Mouse (Mus musculus) right cerebral cortex, postnatal 10 days (tissue): ENCODE measurements around the gene Cd82.

ENCODE experiments used
- DNase-seq, 2 experiments: peaks; one replicate each; pipeline ENCODE4 v3.0.0; 2021; ENCODE audit warnings: low spot score in 2 of 2

Gene Cd82

DNA sequence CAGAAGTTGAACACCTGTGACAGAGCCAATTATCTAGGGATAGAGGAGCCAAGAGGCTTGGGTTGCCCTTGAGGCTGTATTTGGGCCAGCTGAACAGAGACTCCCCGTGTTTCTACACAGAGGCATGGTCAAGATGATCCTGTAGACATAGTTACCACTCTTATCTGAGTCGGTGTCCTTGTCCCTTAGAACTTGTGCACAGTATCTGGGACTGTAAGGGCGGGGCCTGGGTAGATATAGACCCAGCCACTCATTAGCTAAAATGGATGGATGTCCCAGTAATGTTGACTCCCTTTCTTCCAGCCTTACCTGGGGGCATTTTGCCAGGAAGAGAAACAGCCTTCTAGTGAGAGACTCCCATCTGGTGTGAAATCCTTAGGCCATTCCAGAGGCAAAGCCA is 3.4 kb upstream of the Cd82 start:
- no peak for DNase-seq

GRCm38 (mm10) chr2:93461869-93462714 is 848 bp downstream of the Cd82 start:
- DNase-seq = peak; percentile 83

- DNase-seq = no peak
Observed at GRCm38 (mm10) chr2:93460786-93461469, 2.0 kb downstream of the Cd82 start.

DNA sequence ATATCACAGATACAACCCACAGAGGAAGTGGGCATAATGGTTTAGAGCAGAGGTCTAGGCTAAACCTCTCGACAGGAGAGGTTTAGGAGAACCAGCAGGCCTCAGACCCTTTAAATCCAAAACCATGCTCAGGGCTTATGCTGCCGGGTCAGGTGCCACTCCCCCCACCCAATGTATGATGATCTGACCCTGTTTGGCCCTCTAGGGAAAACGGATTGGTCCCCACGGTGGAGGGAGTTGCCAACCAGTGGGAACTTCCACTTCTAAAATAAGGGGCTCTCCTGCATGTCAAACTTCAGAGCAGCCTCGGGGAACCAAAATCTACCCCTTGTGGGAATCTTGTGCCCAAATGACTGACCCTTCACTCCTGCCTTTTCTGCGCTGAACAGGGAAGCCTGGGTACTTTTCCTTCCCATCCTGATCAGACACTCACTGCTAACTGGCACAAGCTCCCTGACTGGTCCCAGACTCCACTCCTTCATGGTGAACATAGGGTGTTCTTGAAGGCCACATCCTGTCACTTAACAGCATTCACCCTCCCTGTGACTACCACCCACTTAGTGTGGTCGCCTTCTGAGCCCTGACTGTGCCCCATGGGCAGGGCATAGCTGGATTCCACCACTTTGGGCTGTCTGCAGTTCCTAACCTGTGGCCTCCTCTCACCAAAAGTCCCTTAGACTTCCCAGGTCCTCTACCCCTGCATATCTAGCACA is 3.6 kb downstream of the Cd82 start:
- DNase-seq = no peak

DNA sequence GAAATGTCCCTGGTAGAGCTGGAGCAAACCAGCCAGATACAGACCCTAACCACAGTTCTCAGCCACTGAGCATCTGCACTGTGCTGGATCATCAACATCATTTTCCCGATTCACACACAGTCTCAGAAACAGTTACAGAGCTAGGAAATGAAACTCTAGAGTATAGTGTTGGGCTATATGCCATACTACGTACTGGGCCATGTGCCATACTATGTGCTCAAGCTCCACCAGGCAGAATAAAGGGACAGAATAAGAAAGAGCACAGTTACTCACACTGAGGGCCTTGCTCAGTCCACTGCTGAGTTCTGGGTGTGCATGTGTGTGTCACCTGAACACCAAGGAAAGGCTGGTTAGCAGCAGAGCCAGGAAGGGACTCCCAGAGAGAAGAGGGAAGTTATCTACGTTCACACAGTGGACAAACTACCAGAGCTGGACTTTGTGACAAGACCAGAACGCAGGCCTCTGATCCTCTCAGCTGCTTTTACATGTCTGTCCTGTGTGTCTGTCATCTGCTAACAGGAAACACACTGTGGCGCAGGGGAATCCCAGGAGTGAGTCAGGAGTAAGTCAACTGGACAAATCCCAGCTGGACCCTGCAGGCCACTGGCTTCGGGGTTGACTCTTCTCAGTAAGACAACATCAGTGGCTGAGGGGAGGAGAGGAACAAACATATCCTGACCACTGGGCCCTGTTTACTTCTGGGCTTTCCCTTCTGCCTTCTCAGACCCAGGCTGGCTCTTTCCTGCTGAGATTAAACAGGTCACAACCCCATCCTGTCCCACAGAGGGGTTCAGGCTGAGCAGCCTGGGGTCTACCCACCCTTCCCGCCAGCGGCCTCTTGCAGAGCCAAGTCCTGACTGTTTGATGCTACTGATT is 4.4 kb downstream of the Cd82 start:
- no peak for DNase-seq

GRCm38 (mm10) chr2:93457426-93458130 is 5.4 kb downstream of the Cd82 start:
- DNase-seq = peak; percentile 50 to 58

DNA sequence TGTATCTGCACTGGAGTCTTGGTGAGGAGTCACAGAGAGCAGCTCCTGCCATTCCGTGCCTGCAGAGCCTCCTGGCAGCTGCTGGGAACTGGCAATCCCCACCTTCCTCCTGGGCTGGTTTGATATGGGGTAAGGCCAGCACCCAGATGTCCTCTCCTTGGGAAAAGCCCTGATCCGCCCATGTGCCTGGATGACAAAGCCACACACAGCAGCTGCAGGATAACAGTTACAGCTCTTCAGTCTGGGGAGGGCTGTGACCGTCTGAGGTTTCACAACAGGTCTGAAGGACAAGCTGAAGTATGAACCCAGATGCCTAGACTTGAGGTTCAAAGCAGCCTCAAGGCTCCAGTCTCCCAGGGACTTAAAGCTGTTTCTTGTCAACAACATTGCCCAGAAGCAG is 6.8 kb downstream of the Cd82 start:
- no peak for DNase-seq

- no peak for DNase-seq
Observed at GRCm38 (mm10) chr2:93454817-93455591, 7.9 kb downstream of the Cd82 start.

GRCm38 (mm10) chr2:93454334-93454733 is 8.6 kb downstream of the Cd82 start:
- DNase-seq = no peak

- DNase-seq = no peak
Observed at GRCm38 (mm10) chr2:93453046-93453445, 9.9 kb downstream of the Cd82 start.

- no peak for DNase-seq
Observed at GRCm38 (mm10) chr2:93452506-93452905, 10.4 kb downstream of the Cd82 start.

DNA sequence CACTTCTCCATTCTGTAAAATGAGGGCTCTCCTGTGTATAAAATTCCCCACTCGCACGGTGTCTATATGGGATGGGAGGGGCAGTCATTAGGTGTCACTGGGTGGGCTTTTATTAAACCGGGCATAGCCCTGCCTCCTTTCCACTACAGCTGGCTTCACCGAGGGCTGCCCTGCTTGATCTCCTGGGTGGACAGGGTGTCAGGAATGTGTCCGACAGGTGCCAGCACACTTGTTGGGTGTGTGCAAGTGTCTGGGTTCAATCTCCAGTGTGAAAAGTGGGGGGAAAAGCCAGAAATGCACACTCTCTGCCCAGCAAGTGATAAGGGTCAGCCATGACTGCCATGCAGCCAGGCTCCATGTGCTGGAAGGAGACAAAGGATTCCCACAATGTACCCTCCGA is 10.9 kb downstream of the Cd82 start:
- DNase-seq = no peak

DNA sequence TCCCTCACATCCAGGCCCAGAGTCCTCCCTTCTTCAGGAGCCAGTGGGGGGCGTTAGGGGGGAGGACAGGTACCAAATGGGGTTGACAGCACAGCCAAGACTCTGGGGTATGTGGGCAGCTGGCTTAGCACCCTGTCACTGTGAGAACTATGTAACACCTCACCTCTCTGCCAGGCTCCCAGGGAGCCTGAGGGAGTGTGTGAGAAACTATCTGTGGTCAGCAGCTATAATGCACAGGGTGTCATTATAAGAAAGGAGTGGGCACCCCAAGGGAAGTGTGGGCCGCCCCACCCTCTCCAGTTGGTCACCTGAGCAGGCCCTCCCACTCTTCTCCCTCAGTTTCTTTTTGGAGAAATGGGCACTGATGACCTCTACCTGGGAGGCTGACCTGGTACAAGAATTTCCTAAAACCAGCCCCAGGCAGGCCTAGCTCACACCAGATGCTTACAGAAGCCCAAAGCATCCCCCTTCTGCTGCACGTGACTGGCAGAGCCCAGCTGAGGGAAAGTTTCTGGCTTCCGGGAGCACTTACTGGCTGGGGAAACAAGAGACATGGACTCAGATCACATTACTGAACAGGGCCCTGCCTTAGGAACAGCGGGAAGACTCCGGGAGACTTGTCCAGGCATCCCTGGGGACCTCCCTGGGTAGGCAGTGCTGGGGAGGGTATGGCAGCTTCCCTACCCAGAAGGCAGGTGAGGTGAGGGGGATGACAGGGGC is 11.6 kb downstream of the Cd82 start:
- DNase-seq = no peak

GRCm38 (mm10) chr2:93450695-93451094 is 12.2 kb downstream of the Cd82 start:
- DNase-seq = no peak

DNA sequence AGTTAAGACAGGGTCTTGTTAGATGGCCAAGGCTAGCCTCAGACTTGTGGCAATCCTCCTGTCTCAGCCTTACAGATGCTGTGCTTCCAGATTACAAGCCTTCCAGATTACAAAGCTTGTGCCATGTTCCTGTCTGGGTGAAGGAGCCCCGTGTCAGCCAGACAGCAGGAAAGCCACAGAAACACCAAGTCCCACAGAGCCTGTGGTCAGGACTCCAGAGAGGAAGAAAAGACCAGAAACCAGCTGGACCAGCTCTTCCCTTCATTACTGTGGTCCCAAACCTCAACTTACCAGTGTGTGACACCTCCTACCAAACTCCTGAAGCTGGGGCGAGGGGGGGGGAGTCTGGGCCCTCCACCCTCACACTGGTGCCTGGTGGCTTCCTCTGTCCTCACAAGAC is 13.3 kb downstream of the Cd82 start:
- DNase-seq = no peak

GRCm38 (mm10) chr2:93448774-93449173 is 14.2 kb downstream of the Cd82 start:
- DNase-seq = no peak

DNA sequence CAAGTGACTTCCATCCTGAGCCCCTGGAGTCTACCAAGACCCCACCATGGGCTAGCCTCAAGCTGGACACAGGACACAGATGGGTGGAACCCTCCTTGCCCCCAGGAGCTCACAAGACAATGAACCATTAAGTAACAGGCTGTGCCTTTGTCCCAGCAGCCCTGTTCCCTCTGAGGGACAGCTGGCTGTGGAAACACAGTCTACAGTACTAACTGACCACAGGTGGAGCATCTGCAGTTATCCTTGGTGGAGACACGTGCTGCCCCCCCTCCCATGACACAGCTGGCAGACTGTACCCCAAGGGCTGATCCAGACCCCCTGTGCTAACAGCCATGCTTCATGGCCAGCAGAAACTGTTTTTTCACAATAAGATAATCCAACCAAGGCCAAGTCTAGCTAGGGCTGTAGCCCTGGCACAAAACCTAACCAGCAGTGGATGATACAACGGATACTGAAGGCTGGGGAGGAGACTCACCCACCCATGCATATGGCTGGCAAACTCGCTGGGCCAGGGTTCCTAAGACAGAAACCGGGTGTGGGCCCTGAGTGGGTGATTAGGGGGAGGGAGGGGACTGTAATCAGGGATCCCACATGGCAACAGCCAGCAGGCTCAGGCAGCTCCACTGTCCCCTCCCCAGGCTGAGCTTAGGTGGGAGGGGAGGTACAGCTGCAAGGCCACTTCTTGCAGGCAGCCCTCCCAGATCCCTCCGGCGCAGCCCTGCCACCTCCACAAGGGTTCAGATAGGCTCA is 15.3 kb downstream of the Cd82 start:
- no peak for DNase-seq

DNA sequence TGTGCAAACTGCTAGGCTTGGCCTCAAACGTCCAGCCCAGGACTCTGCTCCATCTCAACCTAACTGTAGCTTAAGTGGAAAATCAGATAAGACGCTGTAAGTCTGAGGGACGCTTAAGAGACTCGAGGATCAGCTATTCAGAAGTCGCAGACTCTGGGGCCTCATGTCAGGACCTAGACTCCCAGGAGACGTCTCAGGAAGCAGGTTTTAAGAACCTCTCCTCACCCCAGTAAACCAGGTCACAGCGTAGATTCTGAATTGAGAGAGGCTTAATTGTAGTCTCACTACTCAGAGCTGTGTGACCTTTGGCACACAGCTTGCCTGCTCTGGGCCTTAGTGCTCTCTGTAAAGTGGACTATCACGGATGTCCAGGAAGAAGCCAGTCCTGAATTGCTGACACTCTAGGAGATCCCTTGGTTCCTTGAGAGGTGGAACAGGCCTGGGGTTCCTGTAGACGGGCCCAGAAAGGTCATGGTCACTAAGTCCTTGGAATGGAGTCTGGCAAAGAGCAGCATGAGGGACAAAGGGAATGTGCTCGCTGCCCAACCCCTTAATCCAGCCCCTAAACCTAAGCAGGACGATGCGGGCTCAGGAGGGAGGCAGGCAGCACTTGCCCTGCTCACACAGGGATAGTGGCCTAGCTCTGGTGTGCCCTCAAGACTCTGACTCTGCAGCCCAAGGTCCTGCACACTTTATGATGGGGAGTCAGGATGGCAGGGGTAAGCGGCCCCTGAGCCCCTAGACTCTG is 16.2 kb downstream of the Cd82 start:
- DNase-seq = no peak
